Mouse (Mus musculus) forebrain, embryonic 16.5 days (tissue): ENCODE results near the gene Por. TPM values are rescaled to one million over a fixed set of nuclear protein-coding genes. Genes with fewer than 3 reads are reported as not detected.

Experiments
- ATAC-seq: fragments of 200-750 bp; cut with Nextera tagmentation; 2 replicates; pipeline ENCODE4 v1.8.0; 2017; ENCODE audit warnings: mild to moderate bottlenecking, moderate library complexity
- H3K27ac ChIP-seq: fragments of 300-500 bp; sonication (generic); 2 replicates; pipeline ENCODE4 v1.5.1; 2014; ENCODE audit warnings: low read length, control low read depth
- H3K27me3 ChIP-seq: fragments of 300-500 bp; sonication (generic); replicated peaks from 2 replicates; pipeline ENCODE4 v1.6.1; 2014; ENCODE audit warnings: low read length; ENCODE audit not compliant: control insufficient read depth, insufficient read depth
- H3K36me3 ChIP-seq: fragments of 300-500 bp; sonication (generic); 2 replicates; pipeline ENCODE4 v1.6.1; 2014; ENCODE audit not compliant: control insufficient read depth, insufficient read depth
- H3K4me1 ChIP-seq: fragments of 300-500 bp; sonication (generic); replicated peaks from 2 replicates; pipeline ENCODE4 v1.6.1; 2014; ENCODE audit warnings: low read length; ENCODE audit not compliant: control insufficient read depth, insufficient read depth
- H3K4me2 ChIP-seq: fragments of 300-500 bp; sonication (generic); 2 replicates; pipeline ENCODE4 v1.6.1; 2014; ENCODE audit warnings: mild to moderate bottlenecking, low read length, control low read depth
- H3K4me3 ChIP-seq: fragments of 300-500 bp; sonication (generic); replicated peaks from 2 replicates; pipeline ENCODE4 v1.5.1; 2014; ENCODE audit warnings: mild to moderate bottlenecking, low read length, control low read depth
- H3K9ac ChIP-seq: fragments of 300-500 bp; sonication (generic); replicated peaks from 2 replicates; pipeline ENCODE4 v1.6.1; 2014; ENCODE audit warnings: low read depth, low read length, control low read depth
- H3K9me3 ChIP-seq: fragments of 300-500 bp; sonication (generic); 2 replicates; pipeline ENCODE4 v1.6.1; 2016; ENCODE audit warnings: low read length; ENCODE audit not compliant: control insufficient read depth
- WGBS: fragments of 180-500 bp; shearing (Covaris S2); extraction: QIAGEN DNeasy Blood & Tissue Kit; methylation state at CpG from one replicate; pipeline ENCODE4 v1.1.7; 2014; 5-methylcytosine and 5-hydroxymethylcytosine counted together
- polyA plus RNA-seq: library from polyadenylated mRNA; unstranded; fragments of >200 nt; fragmentation: Nextera tagmentation; extraction: Ambion mirVana; gene quantifications from 2 replicates; pipeline ENCODE4 v1.2.1, GENCODE M21; 2015

Por gene
- polyA plus RNA-seq, 1 experiment from 2014 or later = 121 TPM

DNA sequence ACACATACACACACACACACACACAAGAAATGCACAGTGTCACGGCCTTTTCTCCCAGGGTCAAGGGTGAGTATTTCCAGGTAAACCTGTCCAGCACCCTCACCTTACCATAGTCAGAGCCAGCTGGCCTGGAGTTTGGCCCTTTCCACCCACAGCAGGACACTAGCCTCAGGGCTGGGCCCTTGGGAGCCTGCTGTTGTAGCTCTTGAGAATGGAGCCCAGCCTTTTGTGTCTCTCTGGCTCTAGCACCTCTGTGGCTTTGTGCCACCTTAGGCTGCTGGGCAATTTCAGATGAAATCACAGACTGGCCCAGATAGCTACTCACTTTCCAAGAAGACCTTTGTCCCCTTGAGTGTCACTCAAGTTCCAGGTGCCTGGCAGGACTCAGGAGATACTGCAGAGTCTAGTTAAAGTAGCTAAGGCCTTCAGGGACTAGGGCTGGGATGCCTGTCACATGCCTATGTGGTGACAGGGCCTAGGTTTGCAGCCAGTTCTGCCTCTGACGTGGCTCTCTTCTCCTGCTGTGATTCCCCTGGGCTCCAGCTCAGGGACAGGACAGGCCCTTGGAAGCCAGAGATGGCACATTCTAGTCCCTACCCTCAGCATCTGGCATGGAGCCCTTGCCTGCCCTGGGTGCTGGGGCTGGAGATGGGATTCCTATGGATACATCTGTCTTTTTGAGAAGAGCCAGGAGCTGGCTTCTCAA is 57.0 kb downstream of the Por start:
- Histone ChIP-seq H3K9me3 (no peaks in the 10 kb centered on the region), H3K4me3 (no peak overlapping the region), H3K9ac (peak overlapping the region; percentile 7; the same call in 1 of the 2 replicates), H3K36me3 (peaks cover 11% of the 10 kb centered on the region; the same call in 1 of the 2 replicates), H3K27me3 (no peaks in the 10 kb centered on the region), H3K27ac (no peak overlapping the region), H3K4me2 (peak overlapping the region; percentile 51), H3K4me1 (peaks cover 39% of the 10 kb centered on the region)
- no peak for ATAC-seq
- 62% methylated on average over 2 of the region's 2 CpGs for WGBS

DNA sequence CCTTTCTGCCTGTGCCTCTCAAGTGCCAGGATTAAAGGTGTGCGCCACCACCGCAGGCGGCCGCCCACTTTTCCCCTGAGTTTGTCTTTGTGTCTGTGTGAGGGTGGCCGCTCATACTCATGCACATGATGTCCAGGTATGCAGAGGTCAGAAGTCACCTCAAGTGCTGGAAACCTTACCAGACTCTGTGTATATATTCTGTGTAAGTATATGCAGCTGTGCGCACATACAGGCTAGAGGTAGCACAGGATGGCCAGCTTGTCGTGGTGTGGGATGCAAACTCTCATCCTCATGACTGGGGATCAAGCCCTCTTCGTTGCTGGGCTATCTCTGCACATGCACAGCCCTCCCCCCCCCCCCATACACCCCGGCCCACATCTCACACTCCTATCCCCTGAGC is 58.0 kb downstream of the Por start:
- H3K36me3 ChIP-seq = peaks cover 21% of the 10 kb centered on the region; the same call in 1 of the 2 replicates
- ATAC-seq = no peak
- H3K9ac ChIP-seq = no peak overlapping the region
- H3K4me1 ChIP-seq = peaks cover 35% of the 10 kb centered on the region
- WGBS = 90% methylated on average over 9 of the region's 9 CpGs
- H3K4me2 ChIP-seq = no peak overlapping the region
- no peak overlapping the region for H3K27ac ChIP-seq
- no peaks in the 10 kb centered on the region for H3K27me3 ChIP-seq
- H3K4me3 ChIP-seq = no peak overlapping the region
- H3K9me3 ChIP-seq = no peaks in the 10 kb centered on the region

DNA sequence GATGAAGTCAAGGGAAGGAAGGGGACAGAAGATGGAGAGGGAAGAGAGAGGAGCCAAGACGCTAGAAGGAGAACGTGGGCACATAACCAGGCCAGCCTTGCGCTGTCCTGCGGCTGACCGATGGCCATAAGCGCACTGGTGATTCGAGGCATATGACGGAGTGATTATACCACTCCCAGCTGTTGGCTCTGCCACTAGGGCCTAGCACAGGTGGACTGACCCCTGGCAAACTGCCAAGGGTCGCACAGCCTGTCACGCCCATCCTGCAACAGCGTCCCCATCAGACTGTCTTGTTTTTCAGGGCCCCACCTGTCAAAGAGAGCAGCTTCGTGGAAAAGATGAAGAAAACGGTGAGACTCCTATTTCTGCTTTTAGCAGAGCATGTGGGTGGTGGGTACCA is 58.5 kb downstream of the Por start:
- ATAC-seq = no peak
- WGBS = 93% methylated on average over 13 of the region's 13 CpGs
- Histone ChIP-seq H3K4me3 (no peak overlapping the region), H3K27me3 (no peaks in the 10 kb centered on the region), H3K27ac (no peak overlapping the region), H3K9ac (no peak overlapping the region), H3K4me1 (peaks cover 35% of the 10 kb centered on the region), H3K4me2 (no peak overlapping the region), H3K36me3 (peaks cover 24% of the 10 kb centered on the region), H3K9me3 (no peaks in the 10 kb centered on the region)

DNA sequence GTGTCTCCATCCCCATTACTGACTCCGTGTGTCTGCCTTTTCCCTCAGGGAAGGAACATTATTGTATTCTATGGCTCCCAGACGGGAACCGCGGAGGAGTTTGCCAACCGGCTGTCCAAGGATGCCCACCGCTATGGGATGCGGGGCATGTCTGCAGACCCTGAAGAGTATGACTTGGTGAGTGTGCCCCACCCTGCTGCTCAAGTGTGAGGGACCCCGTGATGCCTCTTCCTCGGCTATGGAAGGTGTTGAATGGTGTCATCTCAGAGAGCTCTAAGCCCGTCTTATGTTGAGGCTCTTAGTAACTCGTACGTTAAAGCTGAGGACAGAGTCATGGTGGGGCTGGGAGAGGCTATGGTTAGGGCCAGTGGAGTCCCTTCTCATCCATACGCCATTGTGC is 59.5 kb downstream of the Por start:
- H3K36me3 ChIP-seq = peaks cover 34% of the 10 kb centered on the region
- WGBS = 90% methylated on average over 13 of the region's 13 CpGs

GRCm38 (mm10) chr5:135730278-135730677 is 60.4 kb downstream of the Por start:
- H3K4me3 ChIP-seq = no peak overlapping the region
- H3K27me3 ChIP-seq = no peaks in the 10 kb centered on the region
- peaks cover 42% of the 10 kb centered on the region for H3K36me3 ChIP-seq
- no peak overlapping the region for H3K4me2 ChIP-seq
- WGBS = 94% methylated on average over 10 of the region's 10 CpGs
- H3K9ac ChIP-seq = no peak overlapping the region
- no peak for ATAC-seq
- peaks cover 20% of the 10 kb centered on the region for H3K4me1 ChIP-seq
- H3K9me3 ChIP-seq = no peaks in the 10 kb centered on the region
- no peak overlapping the region for H3K27ac ChIP-seq

More for the DNA sequence above, 59.5 kb downstream of the Por start:
- no peak overlapping the region for H3K4me3 ChIP-seq
- H3K27me3 ChIP-seq = no peaks in the 10 kb centered on the region
- no peaks in the 10 kb centered on the region for H3K9me3 ChIP-seq
- H3K9ac ChIP-seq = no peak overlapping the region
- ATAC-seq = no peak
- peaks cover 29% of the 10 kb centered on the region for H3K4me1 ChIP-seq
- H3K27ac ChIP-seq = no peak overlapping the region
- H3K4me2 ChIP-seq = no peak overlapping the region

- Histone ChIP-seq H3K9ac (no peak overlapping the region), H3K36me3 (peaks cover 45% of the 10 kb centered on the region), H3K9me3 (no peaks in the 10 kb centered on the region), H3K27me3 (no peaks in the 10 kb centered on the region), H3K4me3 (no peak overlapping the region), H3K4me1 (peaks cover 14% of the 10 kb centered on the region), H3K27ac (no peak overlapping the region), H3K4me2 (no peak overlapping the region)
- 95% methylated on average over 10 of the region's 10 CpGs for WGBS
- no peak for ATAC-seq
These were observed 61.1 kb downstream of the Por start for GRCm38 (mm10) chr5:135730916-135731315.

GRCm38 (mm10) chr5:135731322-135731721 is 61.5 kb downstream of the Por start:
- WGBS = 95% methylated on average over 16 of the region's 16 CpGs
- Histone ChIP-seq H3K4me3 (no peak overlapping the region), H3K27ac (no peak overlapping the region), H3K9me3 (no peaks in the 10 kb centered on the region), H3K4me2 (no peak overlapping the region), H3K27me3 (no peaks in the 10 kb centered on the region), H3K9ac (no peak overlapping the region), H3K36me3 (peaks cover 47% of the 10 kb centered on the region), H3K4me1 (peaks cover 10% of the 10 kb centered on the region)
- ATAC-seq = no peak

GRCm38 (mm10) chr5:135733071-135733470 is 63.2 kb downstream of the Por start:
- ATAC-seq = no peak
- Histone ChIP-seq H3K36me3 (peaks cover 54% of the 10 kb centered on the region), H3K4me2 (no peak overlapping the region), H3K9ac (no peak overlapping the region), H3K27me3 (no peaks in the 10 kb centered on the region), H3K27ac (no peak overlapping the region), H3K4me1 (no peaks in the 10 kb centered on the region), H3K4me3 (no peak overlapping the region), H3K9me3 (no peaks in the 10 kb centered on the region)
- 84% methylated on average over 4 of the region's 4 CpGs for WGBS

DNA sequence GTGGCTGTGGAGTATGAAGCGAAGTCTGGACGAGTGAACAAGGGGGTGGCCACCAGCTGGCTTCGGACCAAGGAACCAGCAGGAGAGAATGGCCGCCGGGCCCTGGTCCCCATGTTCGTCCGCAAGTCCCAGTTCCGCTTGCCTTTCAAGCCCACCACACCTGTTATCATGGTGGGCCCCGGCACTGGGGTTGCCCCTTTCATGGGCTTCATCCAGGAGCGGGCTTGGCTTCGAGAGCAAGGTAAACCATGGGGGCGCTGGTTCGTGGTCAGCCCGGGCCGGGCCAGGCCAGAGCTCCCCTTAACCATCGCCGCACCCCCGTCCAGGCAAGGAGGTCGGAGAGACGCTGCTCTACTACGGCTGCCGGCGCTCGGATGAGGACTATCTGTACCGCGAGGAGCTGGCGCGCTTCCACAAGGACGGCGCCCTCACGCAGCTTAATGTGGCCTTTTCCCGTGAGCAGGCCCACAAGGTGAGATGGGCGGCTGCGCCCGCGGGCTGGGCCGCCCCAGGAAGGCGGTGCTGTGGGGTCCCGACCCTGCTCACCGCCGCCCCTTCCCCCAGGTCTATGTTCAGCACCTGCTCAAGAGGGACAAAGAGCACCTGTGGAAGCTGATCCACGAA is 64.3 kb downstream of the Por start:
- WGBS = 96% methylated on average over 41 of the region's 42 CpGs
- Histone ChIP-seq H3K9ac (no peak overlapping the region), H3K4me2 (no peak overlapping the region), H3K4me1 (no peaks in the 10 kb centered on the region), H3K27me3 (no peaks in the 10 kb centered on the region), H3K4me3 (no peak overlapping the region), H3K9me3 (no peaks in the 10 kb centered on the region), H3K27ac (no peak overlapping the region), H3K36me3 (peaks cover 54% of the 10 kb centered on the region)
- no peak for ATAC-seq
